Mouse (Mus musculus): Measurements from ENCODE around the gene Spdl1.
"Not testable (repeated sequence)": the region's sequence is repeated elsewhere in the genome, so short reads cannot be mapped to it uniquely, and the experiment has no call there.

Gene Spdl1

DNA sequence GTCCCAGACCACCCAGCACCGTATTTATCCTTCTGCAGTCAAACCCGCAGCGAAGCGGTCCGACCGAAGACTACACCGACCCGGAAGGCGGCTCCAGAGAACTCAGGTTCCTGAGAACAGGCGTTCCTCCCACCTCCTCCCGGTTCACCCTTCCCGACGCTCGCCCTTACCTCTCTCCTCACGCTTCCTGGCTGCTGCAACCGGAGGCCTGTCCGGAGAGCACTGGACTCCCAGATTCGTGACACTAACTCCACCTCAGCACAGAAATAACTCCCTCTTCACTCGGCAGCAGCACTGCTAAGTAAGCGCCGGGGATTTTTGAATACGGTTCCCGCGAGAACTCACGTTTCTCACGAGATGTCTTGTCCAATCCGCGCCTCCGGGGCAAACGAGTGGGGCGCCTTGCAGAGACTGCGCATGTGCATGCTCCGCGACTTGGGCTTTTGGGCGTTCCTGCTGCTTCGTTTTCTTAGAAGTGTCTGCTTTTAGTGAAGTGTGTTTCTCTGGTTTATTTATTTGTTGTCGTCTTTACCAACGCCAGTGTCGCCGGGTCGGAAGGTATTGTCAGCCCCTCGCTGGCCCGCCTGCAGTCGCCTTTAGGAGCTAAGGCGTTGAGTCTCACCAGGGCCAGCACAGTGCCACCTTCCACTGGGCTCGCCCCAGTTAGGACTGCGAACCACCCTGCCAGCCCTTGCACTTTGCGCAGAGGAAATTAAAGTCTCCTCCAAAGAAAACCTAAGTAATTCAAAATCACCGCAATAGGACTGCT is at the start of gene Spdl1:
Gene Spdl1 (minus strand): TSS at position 324 of the 769 bp plus-strand sequence.
- peak; percentile 98 for DNase-seq

DNA sequence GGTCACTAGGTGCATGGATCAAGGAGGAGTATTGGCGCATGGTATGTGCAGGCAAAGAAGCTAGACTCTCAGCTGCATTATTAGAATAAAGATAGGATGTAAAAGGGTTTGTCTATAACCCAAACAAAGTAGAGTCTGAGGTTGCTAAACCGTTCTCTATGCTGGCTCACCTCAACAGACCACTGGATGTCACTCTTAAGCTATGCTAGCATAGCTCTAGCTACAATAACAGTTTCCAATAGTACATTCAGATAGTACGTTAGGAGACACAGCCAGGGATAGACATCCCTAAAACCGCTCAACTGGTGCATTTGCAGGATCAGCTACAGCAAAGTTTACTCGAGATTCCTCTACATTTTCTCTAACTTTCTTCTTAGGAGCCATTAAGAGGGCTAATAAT is 48.1 kb upstream of the Spdl1 start:
- peak; percentile 11 to 29 for DNase-seq

DNA sequence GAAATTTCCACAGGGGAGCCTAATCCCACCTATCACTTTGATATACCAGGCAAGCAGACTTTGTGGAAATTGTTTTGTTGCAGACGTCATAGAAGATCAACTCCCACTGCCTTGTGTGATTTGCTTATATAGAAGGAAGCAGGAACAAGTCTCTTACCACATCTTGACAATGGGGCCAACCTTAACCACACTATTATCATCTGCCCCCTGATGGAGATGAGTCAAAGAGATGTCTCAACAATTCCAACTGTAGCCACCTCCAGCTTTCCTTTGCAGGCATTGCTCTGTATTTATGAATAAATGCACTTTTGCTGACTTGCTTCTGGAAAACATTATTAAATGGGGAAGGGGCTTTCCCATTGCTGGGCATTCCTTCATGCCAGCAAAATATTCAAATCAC is 46.2 kb upstream of the Spdl1 start:
- DNase-seq = no peak

DNA sequence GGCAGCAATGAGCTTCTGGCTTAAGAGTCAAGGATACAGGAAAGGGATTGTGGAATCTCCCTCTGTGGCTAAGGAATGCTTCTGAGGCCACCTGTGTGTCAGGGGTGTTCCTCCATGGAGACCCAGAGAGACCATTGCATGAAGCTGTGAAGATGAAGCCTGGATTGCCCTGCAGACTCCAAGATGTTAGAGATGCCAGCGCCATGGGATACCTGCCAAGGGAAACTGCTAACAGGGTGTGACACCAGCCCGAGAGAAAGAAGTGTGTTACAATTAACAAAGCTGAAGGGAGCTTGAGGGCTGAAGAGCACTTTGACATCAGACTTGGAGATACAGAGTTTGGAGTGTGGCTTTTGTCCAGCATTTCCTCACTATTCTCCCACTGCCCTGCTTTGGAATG is 40.4 kb upstream of the Spdl1 start:
- DNase-seq = no peak

DNA sequence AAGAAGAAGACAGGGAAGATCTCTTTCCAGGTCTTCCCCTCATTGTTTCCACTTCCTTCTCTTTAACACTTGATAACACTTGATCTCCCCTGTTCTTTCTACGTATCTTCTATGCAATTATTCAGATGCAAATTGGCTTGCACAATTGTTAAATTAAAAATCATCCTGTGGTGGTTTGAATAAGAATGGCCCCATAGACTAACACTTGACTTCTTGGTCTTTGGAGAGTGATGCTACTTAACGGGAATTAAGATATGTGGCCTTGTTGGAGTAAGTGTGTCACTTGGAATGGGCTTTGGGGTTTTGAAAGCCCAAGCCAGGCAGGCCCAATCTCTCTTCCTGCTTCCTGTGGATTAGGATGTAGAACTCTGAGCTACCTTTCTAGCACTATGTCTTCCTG is 39.0 kb upstream of the Spdl1 start:
- DNase-seq = no peak

DNA sequence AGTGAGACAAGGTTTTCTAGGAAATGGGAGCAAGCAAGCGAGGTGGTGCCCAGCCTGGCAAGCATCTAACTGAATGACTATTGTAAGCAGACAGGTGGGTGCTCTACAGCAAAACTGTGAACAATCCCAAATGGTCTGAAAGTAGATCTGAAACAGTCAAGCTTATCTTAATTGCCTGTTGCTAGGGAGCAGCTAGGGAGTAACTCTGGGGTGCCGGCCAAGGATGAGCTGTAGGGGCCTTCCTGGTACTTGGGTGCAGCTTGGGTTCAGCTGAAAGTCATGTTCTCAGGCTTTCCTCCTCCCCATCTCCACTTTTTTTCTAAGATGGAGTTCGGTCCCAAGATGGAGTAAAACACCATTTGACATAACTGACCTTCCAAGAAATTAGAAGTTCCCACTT is 38.5 kb upstream of the Spdl1 start:
- no peak for DNase-seq

DNA sequence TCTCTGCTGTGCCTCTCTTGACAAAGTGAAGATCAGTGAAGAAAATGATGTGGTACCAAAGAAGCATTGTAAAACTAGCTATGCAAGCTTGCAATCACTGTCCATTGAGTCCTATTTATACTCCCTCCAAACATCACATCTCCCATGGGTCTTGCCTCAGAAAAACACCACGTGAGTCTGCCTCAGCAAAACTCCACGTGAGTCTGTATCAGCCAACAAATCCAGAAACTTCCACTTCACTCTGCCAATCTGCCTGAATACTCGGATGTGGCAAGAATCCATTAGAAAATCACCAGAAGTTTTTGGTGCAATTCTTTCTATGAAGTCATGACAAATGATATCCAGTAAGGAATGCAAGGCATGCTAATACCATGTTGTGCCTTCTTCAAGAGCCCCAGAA is 38.0 kb upstream of the Spdl1 start:
- DNase-seq = no peak

DNA sequence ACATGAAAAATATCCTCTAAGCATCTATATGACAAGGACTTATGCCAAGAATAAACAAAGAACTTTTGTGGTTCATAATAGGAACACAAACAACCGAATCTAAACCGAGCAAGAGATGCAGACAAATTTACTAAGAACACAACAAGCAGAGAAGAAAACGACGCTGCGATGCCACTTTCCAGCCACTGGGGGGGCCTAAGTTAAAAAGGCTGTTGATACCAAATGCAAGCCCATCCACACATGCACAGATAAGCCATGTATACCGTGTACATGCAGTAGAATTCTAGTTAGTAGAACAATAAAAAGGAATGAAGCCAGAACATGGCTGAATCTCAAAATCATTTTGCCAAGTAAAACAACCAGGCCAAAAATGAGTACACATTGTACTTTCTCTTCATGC is 35.2 kb upstream of the Spdl1 start:
- DNase-seq = peak; percentile 19 to 26

DNA sequence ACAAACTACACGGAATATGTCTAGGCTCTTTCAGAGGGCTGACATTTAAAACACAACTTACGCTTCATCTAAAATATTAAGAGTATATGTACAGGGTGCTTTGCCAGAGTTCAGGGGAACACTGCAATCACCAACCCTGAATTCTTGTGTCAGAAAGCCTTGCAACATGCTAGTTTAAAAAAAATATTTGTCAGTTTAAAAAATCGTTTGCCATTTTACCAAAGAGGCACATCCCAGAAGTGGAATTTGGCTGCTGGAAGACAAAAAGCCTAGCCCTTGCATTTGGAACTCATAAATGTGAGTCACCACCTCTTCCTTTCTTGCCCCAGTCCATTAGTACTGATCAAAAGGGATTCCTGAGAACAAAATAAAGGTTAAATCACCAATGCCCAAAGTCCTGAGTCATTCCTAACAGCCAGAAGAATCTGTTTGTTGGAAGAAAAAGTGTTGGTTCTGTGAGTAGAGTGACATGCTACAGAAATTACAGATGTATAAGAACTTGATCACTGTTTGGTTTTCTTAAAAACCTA is 32.4 kb upstream of the Spdl1 start:
- DNase-seq = no peak

DNA sequence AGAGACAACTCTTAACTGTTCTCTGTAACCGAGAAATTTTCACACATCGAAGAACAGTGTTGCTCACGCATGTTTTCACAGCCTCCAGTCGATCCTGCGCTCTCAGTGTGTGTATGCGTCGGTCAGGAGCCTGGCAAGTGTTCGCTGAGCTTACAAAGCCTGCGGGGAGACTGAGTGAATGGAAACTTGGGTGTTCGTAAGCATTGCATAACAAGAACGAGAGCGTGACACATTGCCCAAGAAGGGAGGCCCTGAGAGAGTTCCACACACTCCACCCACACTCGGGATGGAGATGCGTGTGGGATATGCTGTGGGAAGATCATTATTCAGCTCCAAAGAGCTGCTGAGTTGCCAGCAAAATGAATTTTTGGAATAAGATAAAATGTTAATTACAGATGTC is 31.7 kb upstream of the Spdl1 start:
- peak in 1 of 2 experiments; percentile 9 for DNase-seq

DNA sequence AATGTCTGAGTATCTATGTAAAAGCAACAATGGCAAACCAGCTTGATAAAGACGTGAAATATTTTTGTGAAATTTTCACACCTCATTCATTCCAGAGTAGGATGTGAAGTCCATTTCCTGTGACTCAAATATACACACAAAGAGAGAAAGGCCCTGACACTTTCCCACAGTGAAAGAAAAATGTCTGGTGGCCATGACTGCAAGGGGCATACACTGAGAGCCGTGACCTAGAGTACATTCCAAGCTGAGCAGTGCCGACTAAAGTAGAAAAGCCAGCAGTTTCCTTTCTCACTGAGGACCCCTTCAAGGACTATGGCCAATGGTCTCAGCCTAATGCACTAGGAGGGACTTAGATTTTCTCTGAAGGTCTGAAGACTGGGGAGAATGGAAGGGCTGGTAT is 23.2 kb upstream of the Spdl1 start:
- peak in 1 of 2 experiments; percentile 17 for DNase-seq

DNA sequence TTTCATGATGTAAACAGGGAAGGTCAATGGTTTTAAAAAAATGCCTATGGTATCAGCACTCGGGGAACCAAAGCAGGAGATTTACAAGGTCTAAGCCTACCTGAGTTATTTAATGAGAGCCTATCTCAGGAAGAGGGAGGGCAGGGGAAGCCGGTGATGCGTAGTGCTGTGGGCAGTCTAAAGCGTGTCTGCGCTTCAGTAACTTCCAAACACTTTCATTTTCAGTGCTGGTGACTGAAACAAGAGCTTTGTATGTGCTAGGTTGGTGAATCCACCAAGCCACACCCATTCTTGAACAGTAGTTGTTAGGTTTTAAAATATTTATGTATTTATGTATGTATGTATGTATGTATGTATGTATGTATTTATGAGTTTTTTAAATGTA is 12.8 kb upstream of the Spdl1 start:
- peak; percentile 15 to 18 for DNase-seq

DNA sequence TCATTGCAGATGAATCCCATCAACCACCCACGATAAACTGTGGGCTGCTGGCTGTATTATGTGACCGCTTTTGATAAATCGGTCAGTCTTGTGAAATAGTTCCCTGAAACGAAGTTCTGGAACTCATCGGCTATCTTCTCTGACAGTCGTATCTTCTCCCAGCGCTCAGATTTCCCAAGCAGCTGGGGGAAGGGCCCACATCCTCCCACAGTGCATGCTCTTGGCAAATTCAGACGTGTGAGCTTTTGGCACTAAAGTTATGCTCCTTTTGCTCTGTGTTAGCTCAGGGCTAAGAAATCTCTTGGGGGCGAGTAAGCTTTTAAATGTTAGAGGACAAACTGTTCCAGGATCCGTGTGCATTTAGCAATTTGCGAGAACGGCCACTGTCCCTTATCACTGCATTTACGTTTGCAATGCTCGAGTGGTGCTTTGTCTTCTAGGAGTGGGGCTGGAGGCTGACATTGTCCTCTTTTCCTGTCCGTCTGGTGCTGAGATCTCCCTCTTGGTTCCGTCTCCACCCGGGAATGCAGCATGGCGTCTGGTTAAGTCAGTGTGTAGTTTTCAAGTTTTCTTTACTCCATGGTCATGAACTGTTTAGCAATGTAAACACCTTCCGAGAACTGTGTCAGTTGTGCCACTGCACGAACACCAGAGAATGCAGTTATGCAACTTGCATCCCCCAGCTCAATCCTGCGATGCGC is 12.3 kb upstream of the Spdl1 start:
- peak; percentile 39 to 58 for DNase-seq

DNA sequence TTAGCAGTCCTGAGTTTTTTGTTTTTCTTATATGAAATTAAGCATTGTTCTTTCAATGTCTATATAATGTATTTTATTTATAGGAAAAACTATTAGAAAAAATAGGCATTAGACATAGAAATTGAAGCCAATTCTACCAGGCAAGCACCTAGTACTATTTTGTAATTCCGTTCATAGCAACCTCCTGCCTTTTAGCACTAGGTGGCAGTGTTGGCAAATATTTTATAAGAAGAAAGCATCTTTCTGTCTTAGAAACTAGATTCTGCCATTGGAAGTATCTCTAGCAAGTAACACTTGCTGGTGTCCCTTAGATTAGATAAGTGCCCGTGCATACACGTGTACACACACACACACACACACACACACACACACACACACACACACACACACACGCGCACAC is 10.1 kb upstream of the Spdl1 start:
- DNase-seq = peak in 1 of 2 experiments; percentile 15

DNA sequence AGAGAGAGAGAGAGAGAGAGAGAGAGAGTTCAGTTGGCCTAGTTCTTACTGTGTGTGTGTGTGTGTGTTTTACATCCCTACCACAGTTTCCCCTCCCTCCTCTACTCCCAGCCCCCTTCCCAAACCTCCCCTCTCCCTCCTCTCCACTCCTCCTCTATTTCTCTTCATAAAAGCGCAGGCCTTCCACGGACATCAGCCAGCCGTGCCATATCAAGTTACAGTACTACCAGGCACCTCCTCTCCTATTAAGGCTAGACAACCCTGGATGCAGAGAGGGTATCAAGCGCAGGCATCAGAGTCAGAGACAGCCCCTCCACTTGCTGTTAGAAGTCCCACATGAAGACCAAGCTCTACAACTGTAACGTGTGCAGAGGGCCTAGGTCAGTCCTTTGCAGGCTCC is 6.8 kb upstream of the Spdl1 start:
- no peak for DNase-seq

DNA sequence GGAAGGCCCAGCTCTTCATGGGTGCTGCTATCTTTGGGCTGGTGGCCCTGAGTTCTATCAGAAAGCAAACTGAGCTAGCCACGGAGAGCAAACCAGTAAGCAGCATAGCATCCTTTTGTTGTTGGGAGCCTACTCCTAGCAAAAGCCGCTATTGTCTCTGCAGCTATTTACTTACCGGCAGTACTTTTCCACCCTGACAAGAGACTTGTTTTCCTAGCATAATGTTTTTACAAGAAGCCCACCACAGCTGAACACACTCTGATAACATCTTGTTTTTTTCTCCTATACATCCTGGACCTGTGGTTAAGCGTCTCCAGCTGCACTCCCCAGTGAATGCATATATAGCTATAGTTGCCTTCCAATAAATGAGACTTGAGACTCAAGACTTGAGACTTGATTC is 5.6 kb upstream of the Spdl1 start:
- DNase-seq = no peak

DNA sequence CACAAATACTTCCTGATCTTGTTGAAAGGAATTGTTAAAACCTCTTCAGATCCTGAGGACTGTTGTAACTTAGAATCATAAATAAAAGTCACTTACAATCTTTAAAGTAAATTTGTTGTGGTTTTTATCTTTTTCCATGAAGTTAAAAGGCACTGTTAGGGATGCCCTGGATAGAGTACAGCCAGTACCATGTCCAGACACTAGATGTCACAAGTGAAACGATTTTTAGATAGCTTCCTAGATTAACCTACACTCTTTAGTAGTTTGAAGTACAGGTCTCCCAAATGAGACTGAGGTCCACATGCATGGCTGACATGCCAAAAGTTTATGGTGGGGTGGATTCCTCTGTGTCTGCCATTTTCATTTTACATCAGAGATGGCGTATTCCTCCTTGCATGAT is 2.8 kb upstream of the Spdl1 start:
- DNase-seq = no peak

DNA sequence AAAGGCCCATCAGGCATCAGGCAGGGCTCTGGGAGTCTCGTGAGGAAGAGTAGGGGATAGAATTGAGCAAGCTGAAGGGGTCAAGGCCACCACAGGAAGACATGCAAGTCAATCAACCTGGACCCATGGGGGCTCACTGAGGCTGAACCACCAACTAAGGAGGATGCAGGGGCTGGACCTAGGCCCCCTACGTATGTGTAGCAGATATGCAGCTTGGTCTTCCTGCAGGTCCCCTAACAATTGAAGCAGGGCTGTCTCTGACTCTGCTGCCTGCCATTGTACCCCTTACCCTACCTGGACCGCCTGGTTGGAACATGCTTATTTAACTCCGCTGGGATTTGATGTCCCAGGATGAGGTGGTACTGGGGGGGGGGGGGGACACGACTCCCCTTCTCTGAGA is 763 bp downstream of the Spdl1 start:
- DNase-seq = no peak

DNA sequence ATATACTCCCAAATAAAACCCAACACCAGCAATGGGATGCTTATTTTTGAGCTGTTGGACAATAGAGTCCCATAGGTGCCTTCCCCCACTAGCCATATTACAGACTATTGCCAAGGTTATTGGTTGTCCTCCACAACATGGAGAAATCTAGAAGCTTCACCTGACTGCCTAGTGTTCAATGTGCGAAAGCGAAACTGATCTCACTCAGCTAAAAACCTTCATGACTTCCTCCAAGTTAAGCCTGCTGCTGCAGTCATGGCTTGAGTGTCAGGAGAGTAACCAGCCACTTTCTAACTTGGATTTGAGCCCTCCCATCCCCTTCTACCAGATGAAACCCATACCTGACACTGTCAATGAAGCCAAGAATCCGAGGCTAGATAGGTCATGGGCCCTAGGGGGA is 5.6 kb downstream of the Spdl1 start:
- DNase-seq = no peak

DNA sequence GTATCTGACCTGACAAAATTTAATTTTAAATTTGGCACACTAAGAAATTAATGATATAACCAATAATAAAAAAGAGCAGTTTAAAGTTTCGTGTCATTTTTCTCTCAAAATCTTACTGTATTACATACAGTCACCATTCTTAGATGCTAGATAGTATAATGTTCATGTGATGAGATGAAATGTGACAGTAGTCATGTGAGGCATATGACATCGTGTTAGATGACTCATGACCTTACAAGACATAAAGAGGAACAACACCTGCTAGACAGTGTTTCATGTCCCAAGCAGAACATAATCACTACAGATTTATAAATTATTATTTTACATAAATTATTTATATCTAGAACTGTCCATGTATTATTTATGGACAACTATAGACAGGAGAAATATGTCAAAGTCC is 6.5 kb downstream of the Spdl1 start:
- DNase-seq = no peak

DNA sequence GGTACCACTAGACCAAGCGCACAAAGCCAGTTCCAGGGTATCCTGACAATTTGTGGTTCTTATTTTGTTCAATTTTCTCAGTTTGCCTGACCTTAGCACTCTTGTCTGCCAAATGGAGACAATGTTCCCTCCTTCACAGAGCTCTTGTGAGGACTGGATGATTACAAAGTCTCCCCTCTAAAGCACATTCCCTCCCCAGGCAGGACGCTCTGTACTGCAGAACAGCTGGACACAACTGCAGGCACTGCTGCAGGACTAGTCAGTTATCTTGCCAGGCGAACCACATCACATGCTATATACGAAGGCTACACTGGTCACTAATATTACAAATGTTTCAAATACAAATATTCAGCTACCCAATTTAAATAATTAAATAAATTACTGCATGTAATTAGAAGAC is 8.7 kb downstream of the Spdl1 start:
- DNase-seq = no peak

DNA sequence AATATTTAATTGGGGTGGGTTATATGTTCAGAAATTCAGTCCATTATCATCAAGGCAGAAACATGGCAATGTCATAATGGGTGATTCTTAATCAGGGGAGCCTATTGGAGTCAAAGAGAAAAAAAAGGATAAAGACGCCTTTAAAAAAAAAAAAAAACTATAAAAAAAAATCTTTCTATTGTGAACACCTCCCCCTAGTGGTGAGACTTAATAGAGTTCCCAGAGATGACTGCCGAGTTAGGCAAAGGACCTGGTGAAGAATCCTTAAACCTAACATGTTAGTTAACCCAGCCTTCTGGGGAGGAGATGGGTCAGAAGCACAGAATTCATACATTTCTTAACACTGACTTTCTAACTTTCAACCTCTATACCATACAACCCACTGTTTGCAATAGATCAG is 18.7 kb downstream of the Spdl1 start:
- no peak for DNase-seq

DNA sequence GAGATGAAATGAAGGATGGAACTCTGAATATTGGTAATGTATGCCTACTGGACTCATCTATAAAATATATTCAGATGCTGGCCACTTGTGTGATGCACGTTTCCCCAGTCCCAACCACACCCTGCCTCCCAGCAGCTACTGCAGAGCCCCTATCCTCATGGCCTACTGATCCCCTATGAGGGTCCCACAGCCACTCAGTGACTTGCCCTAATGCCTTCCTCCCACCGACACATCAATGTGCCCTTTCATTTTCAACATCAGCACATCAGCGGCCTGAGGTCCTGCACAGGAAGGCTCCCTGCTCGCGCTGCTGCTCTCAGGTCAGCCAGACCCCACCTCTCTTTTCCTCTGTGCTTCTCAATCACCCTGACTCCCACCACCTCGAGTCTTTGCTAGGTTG is 19.1 kb downstream of the Spdl1 start:
- DNase-seq = no peak

DNA sequence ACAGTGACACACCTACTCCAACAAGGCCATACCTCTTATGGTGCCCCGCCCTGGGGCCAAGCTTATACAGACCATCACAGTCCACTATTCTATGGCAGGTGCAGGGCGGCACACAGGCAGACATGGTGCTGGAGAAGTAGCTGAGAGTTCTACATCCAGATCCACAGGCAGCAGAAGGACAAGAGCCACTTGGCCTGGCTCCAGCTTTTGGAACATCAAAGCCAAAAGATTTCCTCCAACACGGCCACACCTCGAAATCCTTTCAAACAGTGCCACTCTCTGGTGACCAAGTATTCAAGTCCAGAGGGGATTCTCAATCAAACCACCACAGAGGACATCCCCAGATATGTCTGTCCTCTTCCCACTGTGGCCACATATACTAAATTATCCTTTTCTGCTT is 28.4 kb downstream of the Spdl1 start:
- DNase-seq = not testable (repeated sequence)
